Mouse (Mus musculus): ENCODE data around the gene Ighmbp2.
A peak's percentile ranks its signal among the peaks of the same experiment; 100 is the strongest.

Ighmbp2 gene

GRCm38 (mm10) chr19:3282572-3283467 is at the start of gene Ighmbp2, which contains the start of gene Mrpl21:
Ighmbp2 (minus strand) TSS chr19:3283017.
Mrpl21 (plus strand) TSS chr19:3282901.
- DNase-seq (ENCODE audit: low spot score in 2 of 2) = peak; percentile 86 to 92

- no peak for DNase-seq (ENCODE audit: low spot score in 2 of 2)
These were observed 43.7 kb upstream of the Ighmbp2 start for GRCm38 (mm10) chr19:3326479-3327047.

GRCm38 (mm10) chr19:3325771-3326478 is 43.1 kb upstream of the Ighmbp2 start:
- no peak for DNase-seq (ENCODE audit: low spot score in 2 of 2)

- DNase-seq (ENCODE audit: low spot score in 2 of 2) = peak; percentile 93 to 94
These were observed 42.3 kb upstream of the Ighmbp2 start for GRCm38 (mm10) chr19:3324931-3325711.

- DNase-seq (ENCODE audit: low spot score in 2 of 2) = no peak
These were observed 41.5 kb upstream of the Ighmbp2 start for GRCm38 (mm10) chr19:3324271-3324811.

- DNase-seq (ENCODE audit: low spot score in 2 of 2) = peak; percentile 72
These were observed 41.0 kb upstream of the Ighmbp2 start for GRCm38 (mm10) chr19:3323753-3324270.

GRCm38 (mm10) chr19:3323201-3323621 is 40.4 kb upstream of the Ighmbp2 start:
- DNase-seq (ENCODE audit: low spot score in 2 of 2) = peak; percentile 82 to 84

- no peak for DNase-seq (ENCODE audit: low spot score in 2 of 2)
These were observed 39.6 kb upstream of the Ighmbp2 start, which contains the start of gene Cpt1a for GRCm38 (mm10) chr19:3322261-3322969. Cpt1a (plus strand) TSS chr19:3322334.

- DNase-seq (ENCODE audit: low spot score in 2 of 2) = no peak
These were observed 38.8 kb upstream of the Ighmbp2 start for GRCm38 (mm10) chr19:3321617-3322016.

- DNase-seq (ENCODE audit: low spot score in 2 of 2) = no peak
These were observed 38.0 kb upstream of the Ighmbp2 start for GRCm38 (mm10) chr19:3320801-3321200.

- no peak for DNase-seq (ENCODE audit: low spot score in 2 of 2)
These were observed 37.3 kb upstream of the Ighmbp2 start for GRCm38 (mm10) chr19:3320086-3320485.

- DNase-seq (ENCODE audit: low spot score in 2 of 2) = no peak
These were observed 36.5 kb upstream of the Ighmbp2 start for GRCm38 (mm10) chr19:3319341-3319740.

GRCm38 (mm10) chr19:3307175-3307949 is 24.5 kb upstream of the Ighmbp2 start:
- DNase-seq (ENCODE audit: low spot score in 2 of 2) = no peak

GRCm38 (mm10) chr19:3304017-3304416 is 21.2 kb upstream of the Ighmbp2 start:
- no peak for DNase-seq (ENCODE audit: low spot score in 2 of 2)

- DNase-seq (ENCODE audit: low spot score in 2 of 2) = no peak
These were observed 15.0 kb upstream of the Ighmbp2 start for GRCm38 (mm10) chr19:3297775-3298174.

GRCm38 (mm10) chr19:3297034-3297433 is 14.2 kb upstream of the Ighmbp2 start:
- no peak for DNase-seq (ENCODE audit: low spot score in 2 of 2)

GRCm38 (mm10) chr19:3295245-3295644 is 12.4 kb upstream of the Ighmbp2 start:
- DNase-seq (ENCODE audit: low spot score in 2 of 2) = no peak

GRCm38 (mm10) chr19:3292993-3293392 is 10.2 kb upstream of the Ighmbp2 start:
- DNase-seq (ENCODE audit: low spot score in 2 of 2) = no peak

- DNase-seq (ENCODE audit: low spot score in 2 of 2) = peak; percentile 20 to 52
These were observed 9.2 kb upstream of the Ighmbp2 start for GRCm38 (mm10) chr19:3292028-3292427.
